Mouse (Mus musculus) neural tube, embryonic 10.5 days (tissue): ENCODE data around the gene Crebrf.

Experiments used
- DNase-seq: peaks from one replicate; pipeline ENCODE4 v3.0.0-alpha.2; 2017; ENCODE audit warnings: low spot score; ENCODE audit errors: extremely low spot score

Crebrf gene

GRCm38 (mm10) chr17:26715271-26715758 lies at the start of gene Crebrf:
Gene Crebrf, plus strand, starts transcription at chr17:26715650.
- peak; percentile 95 for DNase-seq

GRCm38 (mm10) chr17:26671268-26671667 lies 44.2 kb upstream of the Crebrf start:
- no peak for DNase-seq

GRCm38 (mm10) chr17:26675845-26676244 lies 39.6 kb upstream of the Crebrf start:
- no peak for DNase-seq

GRCm38 (mm10) chr17:26676252-26676615 lies 39.2 kb upstream of the Crebrf start:
- peak; percentile 85 for DNase-seq

- no peak for DNase-seq
Observed at GRCm38 (mm10) chr17:26676616-26677376, 38.7 kb upstream of the Crebrf start.

GRCm38 (mm10) chr17:26677711-26678637 lies 37.5 kb upstream of the Crebrf start:
- DNase-seq: no peak

- no peak for DNase-seq
Observed at GRCm38 (mm10) chr17:26681276-26681675, 34.2 kb upstream of the Crebrf start.

- DNase-seq: no peak
Observed at GRCm38 (mm10) chr17:26686334-26687000, 29.0 kb upstream of the Crebrf start.

- DNase-seq: no peak
Observed at GRCm38 (mm10) chr17:26688795-26689735, 26.4 kb upstream of the Crebrf start.

GRCm38 (mm10) chr17:26689810-26690209 lies 25.6 kb upstream of the Crebrf start:
- DNase-seq: no peak

- DNase-seq: no peak
Observed at GRCm38 (mm10) chr17:26690236-26690635, 25.2 kb upstream of the Crebrf start.

- DNase-seq: no peak
Observed at GRCm38 (mm10) chr17:26691110-26691509, 24.3 kb upstream of the Crebrf start.

GRCm38 (mm10) chr17:26693424-26693823 lies 22.0 kb upstream of the Crebrf start:
- no peak for DNase-seq

GRCm38 (mm10) chr17:26694171-26694570 lies 21.3 kb upstream of the Crebrf start:
- DNase-seq: no peak

- DNase-seq: no peak
Observed at GRCm38 (mm10) chr17:26695193-26695592, 20.3 kb upstream of the Crebrf start.

- DNase-seq: no peak
Observed at GRCm38 (mm10) chr17:26698846-26699245, 16.6 kb upstream of the Crebrf start.

GRCm38 (mm10) chr17:26699819-26700616 lies 15.4 kb upstream of the Crebrf start:
- no peak for DNase-seq

- DNase-seq: no peak
Observed at GRCm38 (mm10) chr17:26701565-26701964, 13.9 kb upstream of the Crebrf start.

- DNase-seq: no peak
Observed at GRCm38 (mm10) chr17:26702621-26703020, 12.8 kb upstream of the Crebrf start.

GRCm38 (mm10) chr17:26703671-26704070 lies 11.8 kb upstream of the Crebrf start:
- no peak for DNase-seq
